Mouse (Mus musculus) ovary, postnatal 14 days (tissue): ENCODE data around the gene Rab6b.
"Not testable (repeated sequence)": the region's sequence is repeated elsewhere in the genome, so short reads cannot be mapped to it uniquely, and the experiment has no call there.

Source experiments
- DNase-seq: peaks from one replicate; pipeline ENCODE4 v3.0.0; 2022; ENCODE audit warnings: low spot score

The Rab6b gene

DNA sequence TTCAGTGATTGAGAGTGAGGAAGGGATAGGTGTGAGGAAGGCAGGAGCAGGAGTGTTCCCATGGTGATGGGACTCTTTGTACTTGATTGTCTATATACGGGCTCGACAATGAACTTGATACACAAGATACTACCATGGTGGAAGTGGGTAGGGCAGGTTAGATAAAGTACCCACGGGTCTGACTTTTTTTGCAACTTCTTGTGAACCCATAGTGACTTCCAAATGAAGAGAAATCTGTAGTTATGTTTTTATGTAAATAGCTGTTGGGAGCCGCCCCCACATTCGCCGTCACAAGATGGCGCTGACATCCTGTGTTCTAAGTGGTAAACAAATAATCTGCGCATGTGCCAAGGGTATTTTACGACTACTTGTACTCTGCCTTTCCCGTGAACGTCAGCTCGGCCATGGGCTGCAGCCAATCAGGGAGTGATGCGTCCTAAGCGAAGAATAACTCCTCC lies 3.2 kb upstream of the Rab6b start:
- DNase-seq: not testable (repeated sequence)

GRCm38 (mm10) chr9:103108943-103109670 lies 2.5 kb upstream of the Rab6b start:
- DNase-seq: no peak

GRCm38 (mm10) chr9:103109911-103110310 lies 1.7 kb upstream of the Rab6b start:
- DNase-seq: no peak

DNA sequence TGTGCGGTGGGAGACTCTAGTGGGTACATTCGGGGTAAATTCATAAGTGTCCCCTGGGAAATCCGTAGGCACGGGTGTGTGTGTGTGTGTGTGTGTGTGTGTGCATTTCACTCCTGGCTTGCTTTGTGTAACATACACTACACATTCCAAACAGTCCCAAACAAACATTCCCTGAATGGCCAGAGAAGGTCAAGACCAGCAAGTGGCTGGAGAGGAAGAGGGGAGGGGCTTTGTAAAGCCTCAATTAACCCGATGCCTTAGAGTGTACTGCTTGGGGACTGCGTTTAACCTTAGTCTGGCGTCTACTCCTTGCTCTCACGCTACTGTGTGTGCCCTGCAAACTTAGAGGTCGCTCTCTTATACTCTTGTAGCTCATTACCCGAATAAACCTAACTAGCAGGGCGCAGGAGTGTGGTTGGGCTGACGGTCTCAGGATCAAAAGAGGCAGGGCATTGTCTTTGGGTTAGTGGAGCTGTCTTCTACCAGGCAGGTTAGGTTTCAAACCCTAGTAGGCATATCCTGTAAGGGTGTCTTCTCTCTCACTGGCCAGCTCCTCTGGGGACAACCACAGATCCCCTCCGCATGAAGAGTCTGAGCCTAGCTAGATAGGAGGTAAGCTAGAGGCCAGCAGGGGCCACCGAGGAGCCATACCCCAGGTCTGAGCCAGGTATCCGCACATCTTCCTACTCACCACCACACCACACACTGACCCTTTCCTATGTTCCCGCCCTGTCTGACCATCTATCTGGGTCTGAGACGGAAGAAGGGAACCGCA lies 673 bp upstream of the Rab6b start:
- DNase-seq: no peak

GRCm38 (mm10) chr9:103112471-103113271 lies 1.1 kb downstream of the Rab6b start:
- DNase-seq: no peak

DNA sequence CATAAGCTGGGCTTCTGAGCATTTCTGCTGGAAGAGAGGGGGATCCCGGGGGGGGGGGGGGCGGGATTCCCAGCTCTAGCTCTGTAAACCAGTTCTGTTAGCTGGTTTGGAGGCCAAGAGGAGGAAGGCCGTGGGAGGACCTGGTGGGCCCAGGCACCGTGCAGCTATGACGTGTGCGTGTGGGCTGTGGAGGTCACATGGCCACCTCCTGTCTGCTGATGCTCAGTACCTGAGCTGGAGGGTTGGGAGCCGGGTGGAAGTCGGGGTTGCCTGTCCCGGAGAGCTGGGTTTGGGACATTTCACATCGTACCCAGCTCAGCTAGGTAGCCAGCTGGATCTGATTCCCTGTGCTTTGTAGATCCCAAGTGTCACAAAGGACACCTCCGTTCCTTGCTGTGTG lies 1.8 kb downstream of the Rab6b start:
- DNase-seq: no peak

GRCm38 (mm10) chr9:103114326-103114725 lies 2.7 kb downstream of the Rab6b start:
- no peak for DNase-seq

DNA sequence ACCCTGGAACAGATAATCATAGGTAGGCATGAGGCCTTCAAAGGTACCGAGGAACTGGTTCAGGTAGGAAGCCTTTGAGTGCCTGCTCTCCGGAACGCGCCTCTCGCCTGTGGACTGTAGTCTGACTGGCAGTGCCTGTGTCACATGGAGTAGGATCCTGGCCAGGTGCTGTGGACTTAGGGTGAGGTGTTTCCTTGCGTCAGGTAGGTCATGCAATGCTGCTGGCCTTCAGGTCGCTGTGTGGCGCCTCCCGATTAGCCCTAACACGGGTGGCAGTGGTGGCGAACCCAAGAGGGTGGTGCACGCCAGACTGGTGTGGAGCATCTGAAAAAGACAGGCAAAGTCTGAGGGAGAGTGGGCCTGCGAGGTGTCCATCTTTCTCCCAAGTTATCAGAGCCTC lies 3.3 kb downstream of the Rab6b start:
- DNase-seq: no peak

DNA sequence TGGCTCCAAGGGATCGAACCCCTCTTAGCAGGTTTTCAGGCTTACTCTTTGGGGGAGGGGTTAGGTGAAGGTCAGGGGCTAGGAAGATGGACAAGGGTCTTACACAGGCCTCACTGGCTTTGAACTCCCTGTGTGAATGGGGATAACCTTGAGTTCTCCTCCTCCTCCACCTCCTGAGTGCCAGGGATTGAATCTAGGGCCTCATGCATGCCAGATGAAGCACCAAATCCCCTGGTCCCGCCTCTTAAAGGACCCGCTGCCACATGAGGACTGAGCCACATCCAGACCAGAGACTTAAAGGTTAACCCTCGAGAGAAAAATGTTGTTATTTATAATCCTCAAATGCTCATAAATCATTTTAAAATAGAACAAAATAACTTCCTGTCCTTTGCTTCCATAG lies 5.4 kb downstream of the Rab6b start:
- DNase-seq: no peak

DNA sequence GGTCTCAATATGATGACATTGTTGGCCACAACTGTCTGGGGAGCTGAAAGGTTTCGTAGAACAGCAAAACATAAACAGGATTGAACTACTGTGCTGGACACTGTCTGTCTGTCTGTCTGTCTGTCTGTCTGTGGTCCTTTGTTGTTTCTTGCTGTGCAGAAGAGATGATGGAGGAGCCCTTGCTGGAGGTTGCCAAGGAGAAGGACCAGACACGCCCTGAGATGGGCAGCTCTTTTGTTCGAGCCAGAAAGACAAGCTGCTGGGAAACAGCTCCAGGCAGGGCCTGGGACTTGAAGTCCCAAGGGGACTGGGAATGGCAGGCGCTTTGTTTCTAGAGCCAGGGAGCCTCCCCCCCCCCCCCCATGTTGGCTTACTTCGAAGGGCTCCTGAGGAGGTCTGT lies 5.9 kb downstream of the Rab6b start:
- DNase-seq: no peak

DNA sequence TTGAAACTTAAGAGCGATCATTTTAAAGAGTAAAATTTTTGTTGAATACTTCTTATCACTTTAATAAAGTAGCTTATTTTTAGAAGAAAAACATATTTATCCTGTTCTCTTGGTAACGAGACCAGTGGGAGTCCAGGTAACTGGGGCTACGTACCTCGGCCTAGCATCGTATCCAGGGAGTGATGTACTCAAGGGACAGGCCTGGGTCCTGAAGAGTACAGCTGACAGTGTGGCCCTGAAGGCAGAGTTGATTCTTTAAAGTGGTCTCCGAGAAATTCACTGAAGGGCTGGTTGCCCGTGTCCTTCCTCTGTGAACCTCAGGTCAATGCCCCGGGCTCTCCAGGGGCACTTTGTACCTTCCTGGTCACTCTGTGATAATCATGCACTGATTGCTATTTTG lies 6.4 kb downstream of the Rab6b start:
- DNase-seq: no peak

DNA sequence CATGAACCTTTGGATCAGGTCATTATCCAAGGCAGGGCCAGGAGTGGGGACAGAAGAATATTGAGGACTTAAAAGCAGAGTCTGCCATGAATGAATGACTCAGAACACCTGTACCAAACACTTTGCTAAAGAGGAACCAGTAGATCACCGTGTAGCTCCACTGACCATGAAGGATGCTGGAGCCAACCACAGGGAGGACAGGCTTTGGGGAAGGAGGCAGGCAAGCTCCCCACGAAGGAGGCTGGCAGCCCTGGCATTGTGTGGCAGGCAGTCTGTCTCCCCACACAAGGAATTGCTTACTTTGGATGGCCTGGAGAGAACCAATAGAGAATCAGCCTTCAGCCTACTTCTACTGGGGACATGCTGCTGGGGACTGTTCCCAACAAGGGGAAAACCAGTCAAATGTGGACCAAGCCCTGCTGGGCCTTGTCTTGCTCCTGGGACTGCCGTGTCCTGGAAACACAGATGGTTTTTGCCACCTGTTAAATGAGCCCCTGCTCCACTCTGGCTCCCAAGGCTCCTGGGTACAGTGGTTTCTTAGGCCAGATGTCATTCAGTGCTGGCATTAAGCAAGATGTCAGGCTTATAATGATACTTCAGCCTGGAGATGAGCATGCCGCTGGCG lies 7.2 kb downstream of the Rab6b start:
- no peak for DNase-seq

DNA sequence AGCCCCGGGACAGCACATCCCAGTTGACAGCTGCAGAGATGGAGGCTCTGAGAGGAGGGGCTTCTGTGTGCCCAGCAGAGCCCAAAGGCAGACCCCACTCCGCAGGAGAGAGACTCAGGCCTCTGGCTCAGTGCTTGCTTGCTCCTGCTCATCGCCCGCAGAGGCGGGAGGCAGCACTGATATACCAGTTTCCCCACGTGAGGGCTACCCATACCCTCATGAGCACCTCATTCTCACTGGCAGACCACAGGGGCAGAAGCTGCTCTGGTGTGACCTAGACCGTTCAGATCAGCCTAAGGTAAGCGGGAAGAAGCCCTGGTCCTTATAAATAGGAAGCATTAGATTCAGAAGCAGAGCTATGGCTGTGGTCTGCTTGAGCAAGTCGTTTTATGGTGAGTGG lies 8.2 kb downstream of the Rab6b start:
- DNase-seq: no peak

DNA sequence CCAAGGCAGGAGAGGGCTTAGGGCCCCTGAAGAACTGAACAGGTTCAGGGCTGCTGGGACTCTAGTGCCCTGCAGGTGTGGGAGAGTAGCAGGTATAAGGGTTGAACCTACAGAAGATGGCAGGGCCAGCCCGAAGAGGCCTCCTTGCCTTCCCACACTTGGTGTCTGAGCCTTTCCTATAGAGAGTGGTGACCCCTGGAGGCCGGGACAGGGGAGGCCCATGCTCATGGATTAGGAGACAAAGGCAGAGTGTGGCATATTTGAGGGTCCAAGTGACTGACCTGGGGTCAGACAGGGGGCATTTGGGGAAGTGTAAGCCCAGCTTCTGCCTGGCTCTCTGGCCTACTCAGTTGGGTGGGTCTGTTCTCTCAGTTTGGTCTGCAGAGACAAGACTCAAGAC lies 8.6 kb downstream of the Rab6b start:
- DNase-seq: no peak

GRCm38 (mm10) chr9:103121546-103121945 lies 10.0 kb downstream of the Rab6b start:
- no peak for DNase-seq

DNA sequence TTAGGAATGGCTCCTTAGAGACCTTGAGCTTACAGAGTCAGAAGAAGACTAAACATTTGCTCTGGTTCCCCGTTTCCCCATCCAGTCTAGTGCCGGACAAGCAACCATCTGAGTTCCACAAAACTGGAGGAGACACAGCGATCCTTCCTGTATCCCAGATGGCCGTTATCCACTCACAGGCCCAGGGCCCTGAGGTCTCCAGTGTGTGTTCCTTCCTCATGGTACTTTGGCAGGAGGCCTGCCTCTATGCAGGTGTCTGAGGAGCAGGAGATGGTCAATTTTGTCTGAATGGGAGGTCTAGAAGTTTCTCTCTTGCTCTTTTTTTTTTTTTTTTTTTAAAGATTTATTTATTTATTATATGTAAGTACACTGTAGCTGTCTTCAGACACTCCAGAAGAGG lies 13.2 kb downstream of the Rab6b start:
- no peak for DNase-seq

DNA sequence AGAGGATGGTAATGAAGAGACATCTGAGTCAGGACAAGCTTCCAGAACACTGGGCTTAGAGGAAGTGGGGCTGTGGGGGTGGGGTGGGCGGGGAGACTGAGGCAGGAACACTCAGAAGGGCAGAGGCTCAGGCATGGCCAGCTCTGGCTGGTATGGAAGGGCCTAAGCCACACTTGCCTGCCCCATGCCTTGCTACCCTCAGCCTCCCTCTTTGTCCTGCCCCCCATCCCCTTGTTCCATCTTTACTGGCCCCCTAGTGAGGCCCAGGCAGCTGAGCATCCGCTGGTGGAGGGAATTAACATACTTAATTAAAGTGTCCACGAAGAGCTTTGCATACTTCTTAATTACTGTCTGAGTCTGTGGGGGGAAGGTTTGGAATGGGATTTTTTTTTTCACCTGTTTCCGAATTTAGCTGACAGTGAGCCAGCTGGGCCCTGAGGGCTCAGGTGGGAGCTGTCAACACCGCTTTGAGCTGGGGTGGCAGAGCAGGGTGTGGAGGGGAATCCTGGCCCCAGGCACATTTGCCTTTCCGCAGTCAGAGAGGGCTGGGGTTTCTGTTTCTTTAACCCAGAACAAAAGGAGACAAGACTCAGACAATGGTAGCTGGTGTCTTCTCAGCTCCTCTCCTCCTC lies 22.0 kb downstream of the Rab6b start:
- DNase-seq: no peak

- DNase-seq: no peak
Observed at GRCm38 (mm10) chr9:103134450-103135030, 23.0 kb downstream of the Rab6b start.

DNA sequence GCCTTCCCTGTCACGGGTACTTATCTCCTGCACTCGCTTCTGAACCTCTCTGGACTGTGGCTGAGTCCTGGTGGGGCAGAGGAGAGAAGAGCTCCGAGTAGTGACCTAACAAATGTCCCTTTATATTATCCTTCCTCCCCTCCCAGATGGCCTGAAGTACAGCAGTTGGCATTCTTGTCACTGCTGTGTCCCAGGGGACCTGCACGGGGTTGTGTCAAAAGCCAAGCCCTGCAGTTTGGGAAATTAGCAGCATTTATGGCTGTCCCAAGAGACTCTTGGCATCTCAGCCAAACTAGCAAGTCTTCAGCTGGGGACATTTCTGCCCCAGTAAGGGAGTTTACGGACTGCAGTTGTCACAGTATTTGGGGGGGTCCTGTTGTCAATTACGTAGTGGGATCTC lies 27.9 kb downstream of the Rab6b start:
- DNase-seq: no peak

GRCm38 (mm10) chr9:103140384-103140783 lies 28.8 kb downstream of the Rab6b start:
- DNase-seq: no peak

DNA sequence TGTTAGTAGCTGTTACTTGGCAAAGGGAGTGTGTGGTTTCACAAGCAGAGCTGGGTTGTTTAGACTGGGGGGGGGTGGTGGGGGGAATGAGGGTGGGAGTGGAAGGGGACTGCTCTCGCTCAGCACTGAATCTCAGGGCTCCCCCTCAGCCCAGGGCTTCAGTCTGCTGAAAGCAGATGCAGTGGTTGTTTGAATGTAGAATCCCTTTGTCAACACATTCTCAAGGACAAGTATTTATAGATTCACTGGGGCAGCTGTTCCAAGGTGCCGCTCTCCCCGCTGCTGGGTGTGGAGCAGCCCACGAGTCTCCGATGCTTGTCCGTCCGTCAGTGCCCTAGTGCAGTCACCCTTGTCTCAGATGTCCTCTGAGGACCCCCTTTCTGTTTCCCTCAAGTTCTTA lies 29.7 kb downstream of the Rab6b start:
- no peak for DNase-seq
